Mouse (Mus musculus): ENCODE measurements at regions not wholly inside any gene's neighbourhood (a gene's known extent, or its start where the extent isn't known, plus 50 kb on each side); places are given as distances from the start of the nearest gene placed in this dataset.

- no peak for DNase-seq
Measured at GRCm38 (mm10) chr12:92291490-92291889, 442.5 kb upstream of the Sel1l start.

- no peak for DNase-seq
Measured at GRCm38 (mm10) chr12:92285511-92285910, 436.6 kb upstream of the Sel1l start.

- no peak for DNase-seq
Measured at GRCm38 (mm10) chr12:92280470-92280869, 431.5 kb upstream of the Sel1l start.

- no peak for DNase-seq
Measured at GRCm38 (mm10) chr12:92251962-92252361, 403.0 kb upstream of the Sel1l start.

- no peak for DNase-seq
Measured at GRCm38 (mm10) chr12:92246790-92247451, 398.0 kb upstream of the Sel1l start.

GRCm38 (mm10) chr12:92239956-92240699 lies 391.2 kb upstream of the Sel1l start:
- DNase-seq: no peak

GRCm38 (mm10) chr12:92233650-92234408 lies 384.9 kb upstream of the Sel1l start:
- peak; percentile 20 for DNase-seq

- peak; percentile 17 for DNase-seq
Measured at GRCm38 (mm10) chr12:92228585-92228984, 379.6 kb upstream of the Sel1l start.

- no peak for DNase-seq
Measured at GRCm38 (mm10) chr12:92203351-92203750, 354.4 kb upstream of the Sel1l start.

- no peak for DNase-seq
Measured at GRCm38 (mm10) chr12:92200602-92201001, 351.6 kb upstream of the Sel1l start.

GRCm38 (mm10) chr12:92198738-92199477 lies 350.0 kb upstream of the Sel1l start:
- DNase-seq: no peak

GRCm38 (mm10) chr12:92193934-92194685 lies 345.2 kb upstream of the Sel1l start:
- no peak for DNase-seq

GRCm38 (mm10) chr12:92193199-92193933 lies 344.4 kb upstream of the Sel1l start:
- DNase-seq: no peak

- no peak for DNase-seq
Measured at GRCm38 (mm10) chr12:92189022-92189421, 340.1 kb upstream of the Sel1l start.

GRCm38 (mm10) chr12:92187133-92187482 lies 338.2 kb upstream of the Sel1l start:
- DNase-seq: no peak

GRCm38 (mm10) chr12:92186448-92187132 lies 337.6 kb upstream of the Sel1l start:
- peak; percentile 47 for DNase-seq

GRCm38 (mm10) chr12:92179292-92179691 lies 330.3 kb upstream of the Sel1l start:
- DNase-seq: no peak

- DNase-seq: peak; percentile 22
Measured at GRCm38 (mm10) chr12:92156726-92157125, 307.8 kb upstream of the Sel1l start.

GRCm38 (mm10) chr12:92152922-92153235 lies 303.9 kb upstream of the Sel1l start:
- no peak for DNase-seq

GRCm38 (mm10) chr12:92152043-92152921 lies 303.3 kb upstream of the Sel1l start:
- DNase-seq: no peak
